Mouse (Mus musculus) cerebellum, adult 2 months (tissue): ENCODE measurements around the gene Enpp4.

ENCODE experiments used
- CTCF ChIP-seq: fragments of 200-500 bp; IDR thresholded peaks from 2 replicates; pipeline ENCODE4 v1.5.1; 2011; ENCODE audit warnings: low read depth, mild to moderate bottlenecking, control low read depth, low read length, moderate library complexity, borderline replicate concordance; ENCODE audit not compliant: insufficient read depth
- POLR2A ChIP-seq: fragments of 200-500 bp; IDR thresholded peaks from 2 replicates; pipeline ENCODE4 v1.6.1; 2011; ENCODE audit warnings: low read length, control low read depth, borderline replicate concordance; ENCODE audit not compliant: insufficient read depth

DNA sequence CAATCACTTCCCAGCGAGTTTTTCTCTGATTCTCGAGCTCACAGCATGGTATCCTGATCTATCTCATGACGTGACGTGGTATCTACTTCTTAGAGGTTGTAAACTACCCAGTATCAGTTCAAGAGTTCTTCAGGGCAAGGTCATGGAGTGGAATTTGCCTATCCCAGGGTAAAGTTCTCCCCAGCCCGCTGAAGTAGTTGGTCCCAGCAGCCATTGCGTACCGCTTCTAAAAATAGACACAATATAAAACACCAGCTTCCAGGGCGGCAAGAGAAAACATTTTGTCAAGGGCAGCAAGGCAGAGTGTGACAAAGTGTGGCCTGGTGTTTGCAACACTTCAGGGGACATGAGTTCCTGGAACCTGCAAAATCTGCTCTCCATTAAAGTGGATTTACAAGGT, 46.3 kb upstream of the Enpp4 start:
- TF ChIP-seq POLR2A = no peak
- TF ChIP-seq CTCF = no peak
